Mouse (Mus musculus) stomach, embryonic 16.5 days (tissue): ENCODE measurements around the gene Tpk1. TPM values are rescaled to one million over a fixed set of nuclear protein-coding genes. Genes with fewer than 3 reads are reported as not detected.

ENCODE experiments used
- ATAC-seq: fragments of 200-750 bp; cut with Nextera tagmentation; 2 replicates; pipeline ENCODE4 v1.8.0; 2017; ENCODE audit warnings: moderate number of reproducible peaks, moderate TSS enrichment; ENCODE audit not compliant: insufficient read depth, low FRiP score
- H3K27ac ChIP-seq: fragments of 300-500 bp; sonication (generic); 2 replicates; pipeline ENCODE4 v1.5.1; 2014; ENCODE audit warnings: low read length
- H3K27me3 ChIP-seq: fragments of 300-500 bp; sonication (generic); 2 replicates; pipeline ENCODE4 v1.6.1; 2014; ENCODE audit warnings: low read length, control low read depth, mixed read lengths; ENCODE audit not compliant: control insufficient read depth, insufficient read depth
- H3K36me3 ChIP-seq: fragments of 300-500 bp; sonication (generic); 2 replicates; pipeline ENCODE4 v1.6.1; 2014; ENCODE audit warnings: low read length; ENCODE audit not compliant: control insufficient read depth, insufficient read depth
- H3K4me1 ChIP-seq: fragments of 300-500 bp; sonication (generic); 2 replicates; pipeline ENCODE4 v1.6.1; 2014; ENCODE audit warnings: low read length, control low read depth, mixed read lengths; ENCODE audit not compliant: control insufficient read depth, insufficient read depth
- H3K4me2 ChIP-seq: fragments of 300-500 bp; sonication (generic); 2 replicates; pipeline ENCODE4 v1.6.1; 2014; ENCODE audit warnings: low read depth, low read length, mixed read lengths
- H3K4me3 ChIP-seq: fragments of 300-500 bp; sonication (generic); replicated peaks from 2 replicates; pipeline ENCODE4 v1.5.1; 2014; ENCODE audit warnings: mild to moderate bottlenecking, low read length
- H3K9ac ChIP-seq: fragments of 300-500 bp; sonication (generic); 2 replicates; pipeline ENCODE4 v1.6.1; 2014; ENCODE audit warnings: low read length
- H3K9me3 ChIP-seq: fragments of 300-500 bp; sonication (generic); replicated peaks from 2 replicates; pipeline ENCODE4 v1.6.1; 2016; ENCODE audit warnings: low read length, control low read depth; ENCODE audit not compliant: control insufficient read depth
- WGBS: fragments of 180-500 bp; shearing (Covaris S2); extraction: QIAGEN DNeasy Blood & Tissue Kit; methylation state at CpG from one replicate; pipeline ENCODE4 v1.1.7; 2014; 5-methylcytosine and 5-hydroxymethylcytosine counted together
- polyA plus RNA-seq: library from polyadenylated mRNA; unstranded; fragments of >200 nt; fragmentation: Nextera tagmentation; extraction: Ambion mirVana; gene quantifications from 2 replicates; pipeline ENCODE4 v1.2.1, GENCODE M21; 2015

The Tpk1 gene
- polyA plus RNA-seq, 1 experiment from 2014 or later, result 17.4 TPM

DNA sequence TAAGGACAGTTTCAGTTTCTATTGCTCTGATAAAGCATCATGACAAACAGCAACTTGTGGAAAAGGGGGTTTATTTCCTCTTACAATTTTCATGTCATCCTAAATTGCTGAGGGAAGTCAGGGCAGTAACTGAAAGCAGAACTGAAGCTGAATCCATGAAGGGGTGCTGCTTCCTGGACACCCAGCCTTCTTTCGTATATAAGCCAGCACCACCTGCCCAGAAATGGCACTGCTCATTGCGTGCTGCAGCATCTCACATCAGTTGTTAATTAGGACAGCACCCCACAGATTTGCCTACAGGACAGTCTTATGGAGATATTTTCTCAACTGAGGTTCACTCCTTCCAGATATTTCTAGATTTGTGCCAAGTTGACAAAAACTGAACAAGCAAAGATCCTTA lies 216.6 kb downstream of the Tpk1 start:
- H3K4me3 ChIP-seq, result no peak overlapping the region
- no peaks in the 10 kb centered on the region for H3K36me3 ChIP-seq
- H3K27me3 ChIP-seq, result no peaks in the 10 kb centered on the region
- no peak for ATAC-seq
- H3K4me2 ChIP-seq, result no peak overlapping the region
- WGBS, result 73% methylated on average over 2 of the region's 2 CpGs
- H3K4me1 ChIP-seq, result no peaks in the 10 kb centered on the region
- H3K27ac ChIP-seq, result no peak overlapping the region
- no peak overlapping the region for H3K9ac ChIP-seq
- H3K9me3 ChIP-seq, result no peaks in the 10 kb centered on the region

DNA sequence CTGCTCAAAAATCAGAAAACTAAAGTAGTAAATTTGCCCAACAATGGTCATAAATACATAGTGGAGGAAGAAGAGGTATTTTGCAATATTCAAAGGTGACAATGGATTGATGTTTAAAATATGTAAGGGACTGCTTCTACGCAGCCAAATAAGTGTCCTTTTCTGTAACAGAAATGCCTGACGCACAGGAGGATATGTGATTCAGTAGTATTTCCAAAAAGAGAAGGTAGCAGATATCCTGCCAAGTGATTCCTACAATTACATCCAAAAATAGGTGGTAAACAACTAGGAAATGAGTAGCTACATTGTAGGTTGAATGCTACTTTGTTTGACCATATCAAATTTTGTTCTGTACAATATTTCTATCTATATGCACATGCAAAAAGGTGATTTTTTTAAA lies 220.2 kb downstream of the Tpk1 start:
- Histone ChIP-seq H3K9ac (no peak overlapping the region), H3K27ac (no peak overlapping the region), H3K36me3 (no peaks in the 10 kb centered on the region), H3K4me3 (no peak overlapping the region), H3K4me2 (no peak overlapping the region), H3K4me1 (no peaks in the 10 kb centered on the region), H3K9me3 (no peaks in the 10 kb centered on the region), H3K27me3 (no peaks in the 10 kb centered on the region)
- no peak for ATAC-seq
- WGBS, result 90% methylated on average over 2 of the region's 2 CpGs

DNA sequence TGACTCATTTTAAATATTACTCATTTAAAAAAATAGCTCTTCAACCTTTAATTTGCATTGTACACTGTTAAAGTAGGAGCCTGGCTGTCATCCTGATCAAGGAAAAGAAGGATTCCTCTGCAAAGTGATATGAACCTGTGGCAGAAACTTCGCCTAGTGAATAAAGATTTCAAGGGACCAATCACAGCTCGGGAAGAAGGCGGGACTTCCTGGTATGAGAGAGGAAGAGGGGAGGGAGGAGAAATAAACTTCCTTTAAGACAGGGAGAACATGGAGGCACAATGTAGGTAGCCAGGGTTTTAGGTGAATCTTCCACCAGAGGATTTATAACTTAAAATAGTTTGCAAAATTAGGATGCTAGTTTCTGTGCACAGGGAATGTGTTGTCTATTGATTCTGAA lies 223.9 kb downstream of the Tpk1 start:
- ATAC-seq, result no peak
- Histone ChIP-seq H3K27ac (no peak overlapping the region), H3K27me3 (no peaks in the 10 kb centered on the region), H3K9me3 (no peaks in the 10 kb centered on the region), H3K9ac (no peak overlapping the region), H3K4me1 (no peaks in the 10 kb centered on the region), H3K4me3 (no peak overlapping the region), H3K36me3 (no peaks in the 10 kb centered on the region), H3K4me2 (no peak overlapping the region)
- WGBS, result 89% methylated on average over 3 of the region's 3 CpGs

DNA sequence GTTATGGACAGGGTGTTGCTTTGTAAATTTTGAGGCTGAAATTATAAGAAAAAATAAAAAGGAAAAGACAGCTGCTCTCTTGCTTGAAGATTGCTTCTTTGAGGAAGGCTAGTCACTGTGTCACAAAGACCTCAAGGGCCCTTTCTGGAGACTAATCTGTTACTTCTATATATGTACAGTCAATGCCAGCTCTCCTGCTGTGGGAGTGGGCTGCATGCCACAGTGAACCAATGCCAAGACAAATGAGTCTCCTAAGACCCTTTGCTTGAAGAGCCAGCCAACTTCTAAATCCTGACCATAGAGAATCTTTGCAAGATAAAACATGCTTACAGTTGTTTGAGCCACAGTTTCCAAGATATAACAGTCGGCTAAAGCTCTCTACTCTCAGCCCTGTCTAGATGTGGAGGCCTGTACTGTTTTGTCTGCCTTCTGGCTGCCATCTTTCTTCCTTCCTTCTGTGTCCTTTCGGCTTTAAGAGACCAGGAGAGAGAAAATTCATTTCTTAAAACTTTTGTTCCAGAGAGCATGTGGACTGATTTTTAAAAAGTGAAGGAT lies 230.0 kb downstream of the Tpk1 start:
- no peaks in the 10 kb centered on the region for H3K4me1 ChIP-seq
- 63% methylated on average over 2 of the region's 2 CpGs for WGBS
- H3K27ac ChIP-seq, result no peak overlapping the region
- H3K9me3 ChIP-seq, result no peaks in the 10 kb centered on the region
- no peaks in the 10 kb centered on the region for H3K36me3 ChIP-seq
- H3K4me2 ChIP-seq, result no peak overlapping the region
- no peaks in the 10 kb centered on the region for H3K27me3 ChIP-seq
- H3K9ac ChIP-seq, result no peak overlapping the region
- no peak overlapping the region for H3K4me3 ChIP-seq
- no peak for ATAC-seq

DNA sequence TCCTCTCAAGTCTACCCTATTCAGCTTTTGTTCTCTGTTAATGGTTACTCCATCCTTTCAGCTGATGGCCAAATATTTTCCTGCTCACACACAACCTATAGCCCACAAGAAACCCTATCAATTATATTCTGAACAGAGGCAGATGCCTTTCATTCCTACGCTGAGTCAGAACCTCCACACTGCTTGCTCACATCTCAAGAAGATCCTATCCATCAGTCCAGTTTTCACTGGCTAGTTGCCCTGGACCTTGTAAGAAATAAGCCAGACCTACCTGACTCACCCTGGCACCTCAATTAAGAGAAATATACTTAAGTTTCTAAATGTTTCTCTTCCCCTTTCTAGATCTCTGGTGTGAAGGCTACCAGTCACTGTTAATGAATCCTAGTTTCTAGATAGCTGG lies 231.7 kb downstream of the Tpk1 start:
- no peak overlapping the region for H3K9ac ChIP-seq
- H3K36me3 ChIP-seq, result no peaks in the 10 kb centered on the region
- H3K27ac ChIP-seq, result no peak overlapping the region
- no peaks in the 10 kb centered on the region for H3K4me1 ChIP-seq
- no peak overlapping the region for H3K4me3 ChIP-seq
- no peak for ATAC-seq
- 59% methylated on average over 1 of the region's 1 CpGs for WGBS
- no peak overlapping the region for H3K4me2 ChIP-seq
- H3K27me3 ChIP-seq, result no peaks in the 10 kb centered on the region
- no peaks in the 10 kb centered on the region for H3K9me3 ChIP-seq

DNA sequence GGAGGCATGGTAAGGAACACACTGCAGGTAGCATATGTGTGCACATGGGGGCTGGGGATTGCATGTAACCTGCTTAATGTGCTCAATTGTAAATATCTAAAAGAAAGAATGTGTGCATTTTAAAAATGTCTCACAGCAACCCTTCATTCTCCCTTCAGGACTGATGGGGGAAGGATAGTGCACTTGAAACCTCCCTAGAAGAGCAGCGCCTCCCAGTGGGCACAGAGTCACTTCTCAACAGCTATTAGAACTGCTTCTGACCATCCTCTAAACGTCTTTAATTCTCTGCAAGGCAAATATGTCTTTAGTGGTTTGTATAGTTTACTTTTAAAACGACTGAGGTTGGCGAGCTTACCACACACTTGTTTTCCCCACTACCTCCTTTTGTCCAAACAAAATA lies 241.1 kb downstream of the Tpk1 start:
- no peaks in the 10 kb centered on the region for H3K9me3 ChIP-seq
- no peaks in the 10 kb centered on the region for H3K27me3 ChIP-seq
- H3K4me2 ChIP-seq, result no peak overlapping the region
- H3K36me3 ChIP-seq, result no peaks in the 10 kb centered on the region
- no peak overlapping the region for H3K27ac ChIP-seq
- no peak overlapping the region for H3K9ac ChIP-seq
- 44% methylated on average over 4 of the region's 4 CpGs for WGBS
- no peaks in the 10 kb centered on the region for H3K4me1 ChIP-seq
- ATAC-seq, result no peak
- no peak overlapping the region for H3K4me3 ChIP-seq

DNA sequence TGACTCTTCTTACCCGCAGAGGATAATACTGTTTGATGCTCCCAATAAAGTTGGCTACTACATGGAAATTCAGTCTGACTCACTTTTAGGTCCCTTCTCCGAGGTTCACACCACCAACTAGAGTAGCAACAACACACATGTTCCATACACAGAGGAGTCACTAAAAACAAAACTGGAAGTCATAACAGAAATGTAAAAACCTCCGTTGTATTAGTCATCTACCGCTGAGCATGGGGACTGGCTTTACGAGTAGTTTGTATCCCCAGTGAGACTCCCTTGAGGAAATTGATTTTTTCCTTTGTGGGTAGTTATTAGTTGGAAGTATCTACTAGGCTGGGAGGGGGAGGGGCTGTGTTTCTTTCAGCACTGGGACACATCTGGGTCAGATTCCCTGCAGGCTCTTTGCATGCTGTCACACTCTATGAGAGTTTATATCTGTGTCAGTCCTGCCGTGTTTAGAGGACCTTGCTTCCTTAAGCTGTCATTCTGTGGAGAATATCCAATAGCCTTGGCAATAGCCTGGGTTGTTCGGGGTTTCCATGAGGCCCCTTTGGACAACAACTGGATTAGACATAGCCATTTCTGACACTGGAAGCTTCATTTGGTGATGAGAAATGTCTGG lies 245.6 kb downstream of the Tpk1 start:
- Histone ChIP-seq H3K27ac (no peak overlapping the region), H3K9ac (no peak overlapping the region), H3K9me3 (no peaks in the 10 kb centered on the region), H3K27me3 (no peaks in the 10 kb centered on the region), H3K4me1 (no peaks in the 10 kb centered on the region), H3K4me3 (no peak overlapping the region), H3K36me3 (no peaks in the 10 kb centered on the region), H3K4me2 (no peak overlapping the region)
- 0 out of 2 replicates have a peak, but pooled peaks have one; percentile 47 for ATAC-seq
- WGBS, result 64% methylated on average over 7 of the region's 7 CpGs

DNA sequence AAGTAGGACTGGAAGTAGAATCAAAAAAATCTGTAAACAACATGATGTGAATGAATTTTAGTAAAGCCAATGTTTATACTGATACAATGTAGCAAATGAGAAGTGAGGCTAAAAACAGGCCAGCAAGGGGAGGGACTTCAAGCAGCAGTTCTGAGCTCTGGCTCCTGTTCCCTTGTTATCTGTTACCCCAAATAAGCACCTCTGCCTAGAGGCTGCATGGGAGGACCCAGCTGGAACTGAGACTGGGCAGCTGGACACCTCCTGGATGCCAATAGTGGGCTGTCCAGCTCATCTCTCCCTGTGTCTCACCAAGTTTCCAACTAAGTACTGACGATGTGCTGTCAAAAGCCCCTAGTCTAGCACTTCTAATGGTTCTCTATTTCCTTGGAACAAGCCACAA lies 257.1 kb downstream of the Tpk1 start:
- no peak overlapping the region for H3K4me3 ChIP-seq
- H3K4me2 ChIP-seq, result no peak overlapping the region
- no peak for ATAC-seq
- H3K36me3 ChIP-seq, result no peaks in the 10 kb centered on the region
- 72% methylated on average over 1 of the region's 1 CpGs for WGBS
- no peak overlapping the region for H3K27ac ChIP-seq
- H3K9ac ChIP-seq, result no peak overlapping the region
- no peaks in the 10 kb centered on the region for H3K27me3 ChIP-seq
- H3K4me1 ChIP-seq, result no peaks in the 10 kb centered on the region
- no peaks in the 10 kb centered on the region for H3K9me3 ChIP-seq

DNA sequence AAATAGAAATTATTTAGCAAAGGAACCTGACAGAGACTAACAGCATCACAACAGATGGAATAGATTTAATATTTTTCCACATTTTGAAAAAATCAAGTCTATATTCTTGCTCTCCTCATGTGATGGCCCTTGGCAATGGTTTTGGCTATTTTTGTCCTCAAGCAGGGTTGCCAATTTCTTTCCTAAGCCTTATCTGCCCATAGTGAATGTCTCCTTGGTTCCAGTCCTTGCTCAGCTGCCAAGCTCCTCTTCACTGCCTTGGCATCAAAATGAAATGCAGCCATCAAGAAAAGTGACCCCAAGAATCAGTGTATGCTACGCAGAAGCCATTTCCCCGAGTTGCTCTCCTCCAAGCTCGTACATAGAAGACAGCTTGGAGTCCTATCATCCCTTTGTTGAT lies 263.0 kb downstream of the Tpk1 start:
- 77% methylated on average over 3 of the region's 3 CpGs for WGBS
- H3K9ac ChIP-seq, result no peak overlapping the region
- no peaks in the 10 kb centered on the region for H3K36me3 ChIP-seq
- no peaks in the 10 kb centered on the region for H3K4me1 ChIP-seq
- H3K4me3 ChIP-seq, result no peak overlapping the region
- H3K9me3 ChIP-seq, result no peaks in the 10 kb centered on the region
- H3K27me3 ChIP-seq, result no peaks in the 10 kb centered on the region
- no peak overlapping the region for H3K27ac ChIP-seq
- ATAC-seq, result no peak
- no peak overlapping the region for H3K4me2 ChIP-seq
